Mouse (Mus musculus): Measurements from ENCODE around the gene Ascl2. TPM values are rescaled to one million over a fixed set of nuclear protein-coding genes. Genes with fewer than 3 reads are reported as not detected.

Gene Ascl2
- 2.2 and 2.4 TPM in 2 replicates for polyA plus RNA-seq (2015; fragmentation: Nextera tagmentation; extraction: Ambion mirVana)

GRCm38 (mm10) chr7:142968809-142969511 lies at the start of gene Ascl2:
Gene Ascl2 (minus strand): TSS chr7:142969264.

GRCm38 (mm10) chr7:143004727-143005343 lies 35.8 kb upstream of the Ascl2 start, which contains the start of gene Tspan32:
Gene Tspan32 (plus strand): TSS chr7:143005046.

GRCm38 (mm10) chr7:142931028-142931427 lies 38.0 kb downstream of the Ascl2 start, which contains the start of gene Th:
Gene Th (minus strand): TSS chr7:142931128.

Other genes starting within 250 kb of the Ascl2 start
- not detected in 2 replicates for gene Ins2, start 225.9 kb downstream of the Ascl2 start, polyA plus RNA-seq (2015; fragmentation: Nextera tagmentation; extraction: Ambion mirVana)
- 0.35 and 0.69 TPM in 2 replicates for gene Th, start 38.1 kb downstream of the Ascl2 start, polyA plus RNA-seq (2015; fragmentation: Nextera tagmentation; extraction: Ambion mirVana)
- gene Tspan32, start 35.8 kb upstream of the Ascl2 start, polyA plus RNA-seq (2015; fragmentation: Nextera tagmentation; extraction: Ambion mirVana): 0.89 and 1.5 TPM in 2 replicates
- 714 and 796 TPM in 2 replicates for gene Cd81, start 83.5 kb upstream of the Ascl2 start, polyA plus RNA-seq (2015; fragmentation: Nextera tagmentation; extraction: Ambion mirVana)
- gene Tssc4, start 100.0 kb upstream of the Ascl2 start, polyA plus RNA-seq (2015; fragmentation: Nextera tagmentation; extraction: Ambion mirVana): 46.9 and 52.1 TPM in 2 replicates
- gene Trpm5, start 125.4 kb upstream of the Ascl2 start, polyA plus RNA-seq (2015; fragmentation: Nextera tagmentation; extraction: Ambion mirVana): 2.2 and 2.5 TPM in 2 replicates
- gene Kcnq1, start 137.1 kb upstream of the Ascl2 start, polyA plus RNA-seq (2015; fragmentation: Nextera tagmentation; extraction: Ambion mirVana): 0.59 and 0.82 TPM in 2 replicates

Data from urinary bladder, postnatal 0 days (tissue).